In genomic region chr4:151610266-151610665, GRCm38 (mm10) we compare ENCODE assay signal across 8 mouse cellular contexts.
DNase-seq lines count a peak whose midpoint lies in the region; ATAC-seq and TF ChIP-seq lines count a peak whose summit lies in the region.

No protein-coding gene starts in this region.

- no peak overlapping the region for H3K4me3 ChIP-seq in hindbrain, embryonic 12.5 days
- H3K4me3 ChIP-seq in limb, embryonic 14.5 days (replicated peaks; ENCODE audit: low read length): no peak overlapping the region

- H3K4me2 ChIP-seq in hindbrain, embryonic 12.5 days (replicated peaks): no peak overlapping the region
- H3K4me2 ChIP-seq in limb, embryonic 14.5 days (replicated peaks; ENCODE audit: low read depth, low read length, severe bottlenecking): no peak overlapping the region

- peak; percentile 61 for DNase-seq in layer of hippocampus, adult 11-12 months (ENCODE audit: low spot score)
- no peak for DNase-seq in layer of hippocampus, adult 9-10 months (ENCODE audit: low spot score)
- peak; percentile 33 to 79 for DNase-seq in adrenal gland, adult (ENCODE audit: inconsistent age in 2 of 2, low spot score in 1 of 2)
- peak; percentile 49 for DNase-seq in limb, embryonic 14.5 days (ENCODE audit: low spot score)
- DNase-seq in ovary, postnatal 14 days (ENCODE audit: low spot score): peak; percentile 36
- DNase-seq in spleen, postnatal 4 days (ENCODE audit: low spot score in 2 of 2): no peak

- peak; percentile 80 for ATAC-seq in common myeloid progenitor, adult 5-6 weeks (replicated peaks; ENCODE audit: low read depth, poor library complexity, severe bottlenecking)
- ATAC-seq in hindbrain, embryonic 12.5 days (ENCODE audit: low FRiP score): peak; percentile 61; the same call in 1 of the 2 replicates
- ATAC-seq in limb, embryonic 14.5 days (ENCODE audit: low FRiP score, low read depth): no peak; the same call in 1 of the 2 replicates

- peaks cover 12% of the 10 kb centered on the region for H3K9me3 ChIP-seq in hindbrain, embryonic 12.5 days (replicated peaks)
- peaks cover 5% of the 10 kb centered on the region; the same call in 1 of the 2 replicates for H3K9me3 ChIP-seq in limb, embryonic 14.5 days (ENCODE audit: control insufficient read depth, low read length)

- no peaks in the 10 kb centered on the region for H3K4me1 ChIP-seq in hindbrain, embryonic 12.5 days
- H3K4me1 ChIP-seq in limb, embryonic 14.5 days (ENCODE audit: control insufficient read depth, insufficient read depth, low read length): no peaks in the 10 kb centered on the region

- H3K27ac ChIP-seq in hindbrain, embryonic 12.5 days: no peak overlapping the region
- H3K27ac ChIP-seq in limb, embryonic 14.5 days (replicated peaks; ENCODE audit: low read depth, low read length): no peak overlapping the region

- H3K9ac ChIP-seq in hindbrain, embryonic 12.5 days: no peak overlapping the region
- H3K9ac ChIP-seq in limb, embryonic 14.5 days (ENCODE audit: low read depth, low read length, severe bottlenecking): no peak overlapping the region

- no peaks in the 10 kb centered on the region for H3K36me3 ChIP-seq in hindbrain, embryonic 12.5 days
- no peaks in the 10 kb centered on the region for H3K36me3 ChIP-seq in limb, embryonic 14.5 days (ENCODE audit: control insufficient read depth, insufficient read depth, low read length)

- no peak for TF ChIP-seq POLR2A in limb, embryonic 14.5 days (IDR thresholded peaks at IDR 0.05; ENCODE audit: borderline replicate concordance, extremely low read depth, insufficient read depth, insufficient read length)

- WGBS in hindbrain, embryonic 12.5 days: 15% methylated on average over 8 of the region's 8 CpGs
- 20% methylated on average over 8 of the region's 8 CpGs for WGBS in limb, embryonic 14.5 days

- no peaks in the 10 kb centered on the region for H3K27me3 ChIP-seq in hindbrain, embryonic 12.5 days
- H3K27me3 ChIP-seq in limb, embryonic 14.5 days (ENCODE audit: control insufficient read depth, insufficient read depth, low read length): no peaks in the 10 kb centered on the region

Comparison
In these comparisons a context has a peak if more than half of its experiments do, and no peak if none do; other contexts are left out.
1. DNase-seq: peak in layer of hippocampus, adult 11-12 months (single experiment), adrenal gland, adult (2 of 2), limb, embryonic 14.5 days (single experiment) and ovary, postnatal 14 days (single experiment); none in layer of hippocampus, adult 9-10 months (single experiment) and spleen, postnatal 4 days (0 of 2).